In the genomic region with DNA sequence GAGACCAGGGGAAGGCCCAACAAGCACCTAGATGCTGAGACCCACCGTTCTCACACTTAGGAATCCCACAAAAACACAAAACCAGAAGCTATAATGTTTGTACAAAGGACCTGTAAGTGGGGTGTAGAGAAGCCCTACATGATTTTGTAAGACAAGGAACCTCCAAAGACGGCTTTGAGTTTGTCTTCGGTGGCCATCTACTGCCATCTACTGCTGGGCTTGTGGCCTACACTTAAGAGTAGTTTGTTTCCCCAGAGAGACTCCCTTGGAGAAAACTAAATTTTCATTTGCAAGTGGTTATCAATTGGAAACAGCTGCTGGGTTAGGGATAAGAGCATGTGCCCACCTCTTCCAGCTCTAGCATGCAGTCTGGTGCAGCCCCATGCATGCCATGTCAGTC, we compare ENCODE assay signal across 8 mouse cellular contexts. TPM values are rescaled to one million over a fixed set of nuclear protein-coding genes. Genes with fewer than 3 reads are reported as not detected.
DNase-seq lines count a peak whose midpoint lies in the region; ATAC-seq and TF ChIP-seq lines count a peak whose summit lies in the region.

No protein-coding gene starts in this region.

- peak; percentile 15 to 65 for DNase-seq in heart, adult 18-20 months
- DNase-seq in 416B (ENCODE audit: low read depth): peak; percentile 65
- DNase-seq in adrenal gland, adult 8-10 months: peak; percentile 11
- DNase-seq in embryonic facial prominence, embryonic 11.5 days (ENCODE audit: low spot score): peak; percentile 67
- DNase-seq in kidney, postnatal 10 days: peak; percentile 62
- peak; percentile 44 for DNase-seq in liver, postnatal 0 days
- DNase-seq in telencephalon, adult 2 months (ENCODE audit: low read depth, low spot score): peak; percentile 40

- TF ChIP-seq EP300 in liver, postnatal 0 days (IDR thresholded peaks at IDR 0.05; ENCODE audit: low read depth): no peak

- no peak overlapping the region for H3K27ac ChIP-seq in heart, embryonic 11.5 days (ENCODE audit: low read depth, low read length)
- H3K27ac ChIP-seq in embryonic facial prominence, embryonic 11.5 days (replicated peaks; ENCODE audit: low read depth, low read length): no peak overlapping the region
- no peak overlapping the region for H3K27ac ChIP-seq in liver, postnatal 0 days (ENCODE audit: low read depth)

- no peaks in the 10 kb centered on the region for H3K9me3 ChIP-seq in heart, embryonic 11.5 days (replicated peaks; ENCODE audit: control insufficient read depth, low read length)
- no peaks in the 10 kb centered on the region for H3K9me3 ChIP-seq in embryonic facial prominence, embryonic 11.5 days (replicated peaks; ENCODE audit: control insufficient read depth, low read length)
- H3K9me3 ChIP-seq in liver, postnatal 0 days (ENCODE audit: low read length): no peaks in the 10 kb centered on the region

- H3K36me3 ChIP-seq in heart, embryonic 11.5 days (ENCODE audit: control insufficient read depth, insufficient read depth, low read length): no peaks in the 10 kb centered on the region
- H3K36me3 ChIP-seq in embryonic facial prominence, embryonic 11.5 days (replicated peaks; ENCODE audit: control insufficient read depth, insufficient read depth, low read depth, low read length): no peaks in the 10 kb centered on the region
- no peaks in the 10 kb centered on the region for H3K36me3 ChIP-seq in liver, postnatal 0 days (replicated peaks; ENCODE audit: insufficient read depth, low read length)

- no peaks in the 10 kb centered on the region for H3K4me1 ChIP-seq in heart, embryonic 11.5 days (ENCODE audit: control insufficient read depth, insufficient read depth, low read length)
- no peaks in the 10 kb centered on the region for H3K4me1 ChIP-seq in embryonic facial prominence, embryonic 11.5 days (ENCODE audit: control insufficient read depth, insufficient read depth, low read length)
- no peaks in the 10 kb centered on the region for H3K4me1 ChIP-seq in liver, postnatal 0 days (ENCODE audit: insufficient read depth)

- ATAC-seq in heart, embryonic 11.5 days (replicated peaks; ENCODE audit: insufficient number of reproducible peaks, low FRiP score, low TSS enrichment): no peak
- no peak for ATAC-seq in embryonic facial prominence, embryonic 11.5 days (replicated peaks; ENCODE audit: insufficient number of reproducible peaks, low FRiP score, low TSS enrichment, low read depth)
- no peak for ATAC-seq in liver, postnatal 0 days

- no peak overlapping the region for H3K9ac ChIP-seq in heart, embryonic 11.5 days (ENCODE audit: low read depth, low read length)
- H3K9ac ChIP-seq in embryonic facial prominence, embryonic 11.5 days (replicated peaks; ENCODE audit: low read length): no peak overlapping the region
- no peak overlapping the region for H3K9ac ChIP-seq in liver, postnatal 0 days (replicated peaks)

- H3K4me3 ChIP-seq in heart, embryonic 11.5 days (ENCODE audit: low read depth, low read length): no peak overlapping the region
- H3K4me3 ChIP-seq in embryonic facial prominence, embryonic 11.5 days (ENCODE audit: low read depth, low read length): no peak overlapping the region
- H3K4me3 ChIP-seq in liver, postnatal 0 days (ENCODE audit: low read depth, low read length): no peak overlapping the region

- WGBS in heart, embryonic 11.5 days (ENCODE audit: insufficient replicate concordance): 31% methylated on average over 3 of the region's 3 CpGs
- WGBS in embryonic facial prominence, embryonic 11.5 days: 36% methylated on average over 3 of the region's 3 CpGs
- WGBS in liver, postnatal 0 days (ENCODE audit: insufficient replicate concordance): 41% methylated on average over 3 of the region's 3 CpGs

- H3K4me2 ChIP-seq in heart, embryonic 11.5 days: no peak overlapping the region
- H3K4me2 ChIP-seq in embryonic facial prominence, embryonic 11.5 days (ENCODE audit: low read depth, low read length): no peak overlapping the region
- no peak overlapping the region for H3K4me2 ChIP-seq in liver, postnatal 0 days (ENCODE audit: low read depth, low read length)

- H3K27me3 ChIP-seq in heart, embryonic 11.5 days (ENCODE audit: control insufficient read depth, insufficient read depth, low read length): no peaks in the 10 kb centered on the region
- no peaks in the 10 kb centered on the region for H3K27me3 ChIP-seq in embryonic facial prominence, embryonic 11.5 days (ENCODE audit: control insufficient read depth, insufficient read depth, low read length)
- no peaks in the 10 kb centered on the region for H3K27me3 ChIP-seq in liver, postnatal 0 days (ENCODE audit: insufficient read depth, low read length)

- TF ChIP-seq CTCF in liver, postnatal 0 days (IDR thresholded peaks at IDR 0.05; ENCODE audit: low read depth): peak; percentile 67

RNA-seq across cellular contexts. Expression of a gene that starts 3.9 kb away (rescaled TPM):
- not detected for total RNA-seq in heart, adult 18-20 months (2021)
- polyA plus RNA-seq in heart, embryonic 11.5 days (2014; fragmentation: Nextera tagmentation; extraction: Ambion mirVana): not detected in 2 replicates
- total RNA-seq in adrenal gland, adult 8-10 months (2022): not detected
- not detected in 2 replicates for polyA plus RNA-seq in embryonic facial prominence, embryonic 11.5 days (2014; fragmentation: Nextera tagmentation; extraction: Ambion mirVana)
- polyA plus RNA-seq in liver, postnatal 0 days (2015; fragmentation: Nextera tagmentation; extraction: Ambion mirVana): not detected in 2 replicates

RNA-seq across cellular contexts. Expression of a gene that starts 11.9 kb away (rescaled TPM):
- not detected for total RNA-seq in heart, adult 18-20 months (2021)
- not detected in 2 replicates for polyA plus RNA-seq in heart, embryonic 11.5 days (2014; fragmentation: Nextera tagmentation; extraction: Ambion mirVana)
- not detected for total RNA-seq in adrenal gland, adult 8-10 months (2022)
- not detected in 2 replicates for polyA plus RNA-seq in embryonic facial prominence, embryonic 11.5 days (2014; fragmentation: Nextera tagmentation; extraction: Ambion mirVana)
- polyA plus RNA-seq in liver, postnatal 0 days (2015; fragmentation: Nextera tagmentation; extraction: Ambion mirVana): not detected in 2 replicates

RNA-seq across cellular contexts. Expression of a gene that starts 21.5 kb away (rescaled TPM):
- not detected for total RNA-seq in heart, adult 18-20 months (2021)
- polyA plus RNA-seq in heart, embryonic 11.5 days (2014; fragmentation: Nextera tagmentation; extraction: Ambion mirVana): not detected in 2 replicates
- total RNA-seq in adrenal gland, adult 8-10 months (2022): not detected
- not detected in 2 replicates for polyA plus RNA-seq in embryonic facial prominence, embryonic 11.5 days (2014; fragmentation: Nextera tagmentation; extraction: Ambion mirVana)
- not detected in 2 replicates for polyA plus RNA-seq in liver, postnatal 0 days (2015; fragmentation: Nextera tagmentation; extraction: Ambion mirVana)

RNA-seq across cellular contexts. Expression of a gene that starts 29.2 kb away (rescaled TPM):
- not detected for total RNA-seq in heart, adult 18-20 months (2021)
- not detected in 2 replicates for polyA plus RNA-seq in heart, embryonic 11.5 days (2014; fragmentation: Nextera tagmentation; extraction: Ambion mirVana)
- not detected for total RNA-seq in adrenal gland, adult 8-10 months (2022)
- not detected in 2 replicates for polyA plus RNA-seq in embryonic facial prominence, embryonic 11.5 days (2014; fragmentation: Nextera tagmentation; extraction: Ambion mirVana)
- polyA plus RNA-seq in liver, postnatal 0 days (2015; fragmentation: Nextera tagmentation; extraction: Ambion mirVana): not detected in 2 replicates

RNA-seq across cellular contexts. Expression of a gene that starts 30.9 kb away (rescaled TPM):
- total RNA-seq in heart, adult 18-20 months (2021): not detected
- polyA plus RNA-seq in heart, embryonic 11.5 days (2014; fragmentation: Nextera tagmentation; extraction: Ambion mirVana): not detected in 2 replicates
- total RNA-seq in adrenal gland, adult 8-10 months (2022): not detected
- polyA plus RNA-seq in embryonic facial prominence, embryonic 11.5 days (2014; fragmentation: Nextera tagmentation; extraction: Ambion mirVana): not detected in 2 replicates
- polyA plus RNA-seq in liver, postnatal 0 days (2015; fragmentation: Nextera tagmentation; extraction: Ambion mirVana): not detected in 2 replicates

Comparison
In these comparisons a context has a peak if more than half of its experiments do, and no peak if none do; other contexts are left out.
1. DNase-seq: peak in every context shown above with its lines; median percentile 67 in embryonic facial prominence, embryonic 11.5 days; 65 in 416B; 62 in kidney, postnatal 10 days; 44 in liver, postnatal 0 days; 40 in heart, adult 18-20 months; 40 in telencephalon, adult 2 months; 11 in adrenal gland, adult 8-10 months.